Mouse (Mus musculus) C2C12 (cell line): ENCODE measurements around the gene Gpx6. TPM values are rescaled to one million over a fixed set of nuclear protein-coding genes. Genes with fewer than 3 reads are reported as not detected.

Source experiments
- H3K27me3 ChIP-seq: one replicate; pipeline ENCODE4 v1.6.1; 2011; ENCODE audit not compliant: control insufficient read depth, insufficient read depth, insufficient read length
- H3K36me3 ChIP-seq: one replicate; pipeline ENCODE4 v1.6.1; 2011; ENCODE audit not compliant: control insufficient read depth, insufficient read depth
- H3K4me3 ChIP-seq: one replicate; pipeline ENCODE4 v1.5.1; 2011; ENCODE audit warnings: mild to moderate bottlenecking, control low read depth; ENCODE audit not compliant: poor library complexity, insufficient read depth, severe bottlenecking
- H3K79me2 ChIP-seq: one replicate; pipeline ENCODE4 v1.6.1; 2011; ENCODE audit not compliant: control insufficient read depth, insufficient read depth
- H3K79me3 ChIP-seq: one replicate; pipeline ENCODE4 v1.6.1; 2011; ENCODE audit warnings: low read depth, control low read depth
- H3ac ChIP-seq: one replicate; pipeline ENCODE3; 2011; ENCODE audit warnings: low read depth; ENCODE audit not compliant: control insufficient read depth, insufficient read length
- CEBPB ChIP-seq: IDR thresholded peaks from one replicate; pipeline ENCODE4 v1.6.1; 2011; ENCODE audit warnings: low read depth, mild to moderate bottlenecking, control low read depth, moderate library complexity
- CTCF ChIP-seq: IDR thresholded peaks from one replicate; pipeline ENCODE4 v1.5.1; 2011; ENCODE audit not compliant: control insufficient read depth, insufficient read depth, insufficient read length
- FOSL1 ChIP-seq: IDR thresholded peaks from one replicate; pipeline ENCODE4 v1.8.0; 2011; ENCODE audit warnings: mild to moderate bottlenecking, low read length; ENCODE audit not compliant: poor library complexity, insufficient read depth, severe bottlenecking
- MAX ChIP-seq: IDR thresholded peaks from one replicate; pipeline ENCODE4 v1.6.1; 2011; ENCODE audit warnings: mild to moderate bottlenecking, control low read depth
- MYOD1 ChIP-seq: IDR thresholded peaks from one replicate; pipeline ENCODE4 v1.6.1; 2011; ENCODE audit warnings: low read depth; ENCODE audit not compliant: control insufficient read depth, insufficient read length
- MYOG ChIP-seq: IDR thresholded peaks from one replicate; pipeline ENCODE4 v1.6.1; 2011; ENCODE audit not compliant: control insufficient read depth, insufficient read length; ENCODE audit errors: extremely low read depth
- USF1 ChIP-seq: IDR thresholded peaks from one replicate; pipeline ENCODE4 v1.6.1; 2011; ENCODE audit warnings: low read depth, mild to moderate bottlenecking, control low read depth, moderate library complexity
- polyA plus RNA-seq: library from polyadenylated mRNA; unstranded; fragments of >200 nt; fragmentation: generic; extraction: Trizol; gene quantifications from one replicate; pipeline ENCODE4 v1.2.1, GENCODE M21; 2012; ENCODE audit warnings: missing spikeins

The Gpx6 gene
- polyA plus RNA-seq, 1 experiment: not detected

DNA sequence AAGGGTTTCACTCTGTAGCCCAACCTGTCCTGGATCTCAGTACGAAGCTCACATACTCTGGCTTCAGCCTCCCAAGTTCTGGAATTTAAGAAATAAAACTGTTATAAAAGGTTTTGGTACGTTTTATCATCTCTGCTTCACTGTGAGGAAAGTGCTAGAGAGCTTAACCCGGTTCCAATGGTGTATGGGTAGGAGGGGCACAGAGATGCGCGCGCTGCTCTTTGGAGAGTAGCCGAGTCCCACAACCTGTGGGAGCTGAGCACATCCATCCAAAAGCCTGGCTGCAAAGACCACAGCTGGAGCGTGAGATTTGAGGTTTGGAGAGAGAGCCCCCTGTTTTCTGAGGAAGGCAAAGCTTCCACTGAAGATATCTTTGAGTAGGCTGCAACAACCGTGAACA is 15.5 kb downstream of the Gpx6 start:
- no peaks in the 10 kb centered on the region for H3K36me3 ChIP-seq
- H3K79me2 ChIP-seq: no peaks in the 10 kb centered on the region
- no peak overlapping the region for H3ac ChIP-seq
- no peak for TF ChIP-seq MYOG
- no peak for TF ChIP-seq MYOD1
- no peak for TF ChIP-seq CTCF
- TF ChIP-seq CEBPB: no peak
- no peak for TF ChIP-seq USF1
- TF ChIP-seq MAX: no peak
- no peak for TF ChIP-seq FOSL1
- peak overlapping the region; percentile 23 for H3K4me3 ChIP-seq
- no peaks in the 10 kb centered on the region for H3K27me3 ChIP-seq
- no peaks in the 10 kb centered on the region for H3K79me3 ChIP-seq

DNA sequence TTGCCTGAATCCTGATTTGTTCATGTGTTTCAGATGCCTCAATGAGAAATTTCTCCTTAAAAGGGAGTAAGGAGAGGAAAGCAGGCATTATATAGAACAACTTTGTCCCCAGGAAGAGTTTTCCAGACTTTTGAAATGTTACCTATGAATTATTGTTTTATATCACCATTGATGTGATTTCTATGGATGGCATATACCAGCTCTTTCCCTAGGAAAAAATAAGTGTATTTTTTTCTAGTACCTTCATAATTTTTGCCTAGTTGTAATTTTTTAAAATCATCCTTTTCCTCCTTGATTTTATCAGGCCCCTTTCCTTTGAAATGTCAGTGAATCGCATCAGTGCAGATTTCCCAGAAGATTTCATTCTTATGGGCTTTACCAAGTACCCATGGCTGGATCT is 34.7 kb downstream of the Gpx6 start, which contains the start of gene Olfr1367:
Gene Olfr1367, plus strand, starts transcription at position 301 of the 400 bp plus-strand sequence.
- no peak for TF ChIP-seq MAX
- TF ChIP-seq FOSL1: no peak
- TF ChIP-seq MYOG: no peak
- no peak for TF ChIP-seq USF1
- no peak for TF ChIP-seq MYOD1
- TF ChIP-seq CEBPB: no peak
- Histone ChIP-seq H3K79me2 (no peaks in the 10 kb centered on the region), H3ac (no peak within 1 kb of the TSS), H3K36me3 (no peaks in the 10 kb centered on the region), H3K79me3 (no peaks in the 10 kb centered on the region), H3K4me3 (no peak within 1 kb of the TSS), H3K27me3 (peaks cover 3% of the 10 kb centered on the region)

DNA sequence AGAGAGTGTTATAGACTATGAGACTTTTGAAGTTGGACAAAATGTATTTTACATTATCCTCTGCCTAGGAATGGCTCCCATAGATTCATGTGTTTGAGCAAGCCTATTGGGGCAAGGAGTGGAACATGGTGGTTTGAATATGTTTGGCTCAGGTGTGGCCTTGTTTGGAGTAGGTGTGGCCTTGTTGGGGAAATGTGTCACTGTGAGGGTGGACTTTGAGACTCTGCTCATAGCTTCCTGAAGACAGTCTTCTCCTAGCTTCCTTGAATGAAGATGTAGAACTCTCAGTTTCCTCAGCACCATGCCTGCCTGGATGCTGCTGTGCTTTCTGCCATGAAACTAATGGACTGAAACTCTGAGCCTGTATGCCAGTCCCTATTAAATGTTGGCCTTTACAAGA is 38.7 kb downstream of the Gpx6 start:
- H3K79me2 ChIP-seq: no peaks in the 10 kb centered on the region
- no peaks in the 10 kb centered on the region for H3K36me3 ChIP-seq
- no peaks in the 10 kb centered on the region for H3K79me3 ChIP-seq
- no peak overlapping the region for H3ac ChIP-seq
- peaks cover 9% of the 10 kb centered on the region for H3K27me3 ChIP-seq
- H3K4me3 ChIP-seq: no peak overlapping the region
- no peak for TF ChIP-seq USF1
- TF ChIP-seq FOSL1: no peak
- no peak for TF ChIP-seq CTCF
- no peak for TF ChIP-seq MAX
- TF ChIP-seq CEBPB: no peak
- no peak for TF ChIP-seq MYOD1
- no peak for TF ChIP-seq MYOG

DNA sequence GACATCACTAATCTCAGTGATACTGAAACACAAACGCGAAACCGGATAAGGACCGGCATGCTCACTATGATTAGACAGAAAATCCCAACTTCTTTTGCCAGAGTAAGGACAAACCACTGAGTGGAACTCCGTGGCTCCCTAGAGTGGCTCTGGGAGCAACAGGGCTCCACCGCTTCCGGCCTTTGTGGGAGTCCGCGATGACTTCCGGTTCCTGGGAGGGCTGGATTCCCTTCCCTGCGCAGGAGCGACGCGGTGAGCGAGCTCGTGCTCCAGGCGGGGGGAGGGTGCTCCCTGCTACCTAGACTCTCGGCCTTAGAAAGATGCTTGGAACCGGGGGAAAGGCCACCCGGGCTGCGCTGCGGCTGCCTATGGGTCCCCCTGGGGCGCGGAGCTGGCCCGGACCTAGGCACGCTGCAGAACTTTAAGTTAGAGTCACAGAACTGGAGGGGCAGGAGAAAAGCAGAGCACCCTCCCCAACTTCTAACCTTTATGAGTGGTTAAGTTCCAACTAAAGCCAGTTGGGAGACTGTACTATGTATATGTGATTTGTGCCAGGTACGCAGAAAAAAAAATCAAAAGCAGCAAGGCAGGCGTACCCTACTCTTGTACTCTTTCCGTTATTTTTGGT is 50.8 kb downstream of the Gpx6 start, which contains the start of gene Zscan12:
Gene Zscan12, plus strand, starts transcription at position 200 of the 628 bp plus-strand sequence.
- Histone ChIP-seq H3ac (peak within 1 kb of the TSS; percentile 94), H3K79me3 (no peaks in the 10 kb centered on the region), H3K36me3 (no peaks in the 10 kb centered on the region), H3K4me3 (peak within 1 kb of the TSS; percentile 56), H3K27me3 (no peaks in the 10 kb centered on the region), H3K79me2 (peaks cover 23% of the 10 kb centered on the region)
- TF ChIP-seq MYOD1 (no peak), MAX (peak; percentile 82)

DNA sequence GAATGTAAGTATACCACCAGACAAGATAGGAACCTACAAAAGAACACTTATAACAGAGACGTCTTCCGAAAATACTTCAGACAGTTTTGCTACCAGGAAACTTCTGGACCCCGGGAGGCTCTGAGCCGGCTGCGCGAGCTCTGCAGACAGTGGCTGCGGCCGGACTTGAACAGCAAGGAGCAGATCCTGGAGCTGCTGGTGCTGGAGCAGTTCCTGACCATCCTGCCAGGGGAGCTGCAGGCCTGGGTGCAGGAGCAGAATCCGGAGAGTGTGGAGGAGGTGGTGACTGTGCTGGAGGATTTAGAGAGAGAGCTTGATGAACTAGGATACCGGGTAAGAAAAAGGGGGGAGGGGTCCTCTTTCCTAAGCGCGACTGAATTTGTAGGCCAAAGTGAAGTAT is 51.8 kb downstream of the Gpx6 start:
- no peak overlapping the region for H3ac ChIP-seq
- H3K79me2 ChIP-seq: peaks cover 23% of the 10 kb centered on the region
- peak overlapping the region; percentile 56 for H3K4me3 ChIP-seq
- peaks cover 4% of the 10 kb centered on the region for H3K36me3 ChIP-seq
- no peaks in the 10 kb centered on the region for H3K27me3 ChIP-seq
- H3K79me3 ChIP-seq: no peaks in the 10 kb centered on the region
- no peak for TF ChIP-seq CEBPB
- no peak for TF ChIP-seq MYOG
- TF ChIP-seq MYOD1: no peak
- no peak for TF ChIP-seq CTCF
- no peak for TF ChIP-seq USF1
- TF ChIP-seq FOSL1: no peak
- TF ChIP-seq MAX: no peak

DNA sequence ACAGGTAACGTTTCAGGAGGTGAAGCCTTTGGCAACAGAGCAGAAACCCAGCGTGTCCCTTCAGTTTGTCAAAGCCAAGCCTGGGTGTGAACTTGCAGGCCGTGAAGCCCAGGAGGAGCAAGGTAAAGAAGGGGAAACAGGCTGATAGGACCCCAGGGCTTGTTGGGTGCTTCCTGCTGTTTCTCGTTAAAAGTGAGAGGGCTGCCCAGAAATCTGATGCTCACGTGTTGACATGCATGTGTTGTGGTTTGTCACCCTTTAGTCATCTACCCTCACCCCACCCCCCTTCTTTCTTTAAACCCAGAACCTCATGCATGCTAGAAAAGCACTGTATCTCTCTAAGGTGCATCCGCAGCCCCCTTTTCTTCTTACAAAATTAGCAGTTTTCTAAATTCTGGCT is 54.7 kb downstream of the Gpx6 start:
- Histone ChIP-seq H3K4me3 (no peak overlapping the region), H3K36me3 (peaks cover 22% of the 10 kb centered on the region), H3K27me3 (no peaks in the 10 kb centered on the region), H3ac (no peak overlapping the region), H3K79me3 (no peaks in the 10 kb centered on the region), H3K79me2 (peaks cover 23% of the 10 kb centered on the region)
- TF ChIP-seq USF1 (no peak), CTCF (no peak), MYOG (no peak), MAX (no peak), FOSL1 (no peak), MYOD1 (no peak), CEBPB (no peak)

Other genes starting within 250 kb of the Gpx6 start
- not detected for gene Olfr1370, start 237.2 kb upstream of the Gpx6 start, polyA plus RNA-seq
- not detected for gene Olfr1369-ps1, start 200.6 kb upstream of the Gpx6 start, polyA plus RNA-seq
- gene Olfr263, start 182.5 kb upstream of the Gpx6 start, polyA plus RNA-seq: not detected
- gene Olfr1368, start 166.3 kb upstream of the Gpx6 start, polyA plus RNA-seq: not detected
- gene Trim27, start 132.7 kb upstream of the Gpx6 start, polyA plus RNA-seq: 105 TPM
- not detected for gene Gpx5, start 19.4 kb upstream of the Gpx6 start, polyA plus RNA-seq
- gene Olfr1367, start 34.8 kb downstream of the Gpx6 start, polyA plus RNA-seq: not detected
- gene Zscan12, start 50.7 kb downstream of the Gpx6 start, polyA plus RNA-seq: 3.1 TPM
- gene Zkscan3, start 90.6 kb downstream of the Gpx6 start, polyA plus RNA-seq: 10.2 TPM
- 0.20 TPM for gene Pgbd1, start 128.9 kb downstream of the Gpx6 start, polyA plus RNA-seq
- gene Zscan26, start 141.6 kb downstream of the Gpx6 start, polyA plus RNA-seq: 3.5 TPM
- gene Nkapl, start 156.4 kb downstream of the Gpx6 start, polyA plus RNA-seq: 0.02 TPM
- gene Zkscan4, start 166.8 kb downstream of the Gpx6 start, polyA plus RNA-seq: not detected
- gene Gm10065, start 167.3 kb downstream of the Gpx6 start, polyA plus RNA-seq: not detected
- gene AK157302, start 183.1 kb downstream of the Gpx6 start, polyA plus RNA-seq: 0.23 TPM
- gene Gm11273, start 189.3 kb downstream of the Gpx6 start, polyA plus RNA-seq: 22.1 TPM
- 0.97 TPM for gene Zkscan8, start 219.0 kb downstream of the Gpx6 start, polyA plus RNA-seq
- 0.02 TPM for gene Olfr1366, start 230.7 kb downstream of the Gpx6 start, polyA plus RNA-seq
- gene Olfr1535, start 247.8 kb downstream of the Gpx6 start, polyA plus RNA-seq: not detected